Mouse (Mus musculus) liver, embryonic 14.5 days (tissue): ENCODE results near the gene Otop3. TPM values are rescaled to one million over a fixed set of nuclear protein-coding genes. Genes with fewer than 3 reads are reported as not detected.

ENCODE experiments used
- ATAC-seq: fragments of 200-750 bp; cut with Nextera tagmentation; 2 replicates; pipeline ENCODE4 v1.8.0; 2017; ENCODE audit warnings: moderate number of reproducible peaks, mild to moderate bottlenecking, moderate library complexity; ENCODE audit not compliant: insufficient read depth
- DNase-seq, 3 experiments: peaks; one replicate each; pipeline ENCODE4 v3.0.0-alpha.2; 2012 to 2013; ENCODE audit warnings: low read depth in 3 of 3, low spot score in 3 of 3
- H3K27ac ChIP-seq: fragments of 300-500 bp; sonication (generic); 2 replicates; pipeline ENCODE4 v1.5.1; 2014; ENCODE audit warnings: moderate library complexity, mild to moderate bottlenecking, control low read depth, inconsistent platforms
- H3K27me3 ChIP-seq: fragments of 300-500 bp; sonication (generic); 2 replicates; pipeline ENCODE4 v1.6.1; 2014; ENCODE audit warnings: mild to moderate bottlenecking, low read length, moderate library complexity; ENCODE audit not compliant: control insufficient read depth, insufficient read depth
- H3K36me3 ChIP-seq: fragments of 300-500 bp; sonication (generic); replicated peaks from 2 replicates; pipeline ENCODE4 v1.6.1; 2014; ENCODE audit warnings: low read depth; ENCODE audit not compliant: control insufficient read depth, insufficient read depth
- H3K4me1 ChIP-seq, 2 experiments: fragments of 200-500 bp in 1 of 2; fragments of 300-500 bp in 1 of 2; sonication (generic) in 1 of 2; replicated peaks; 2 replicates each; pipeline ENCODE4 v1.6.1; 2012 to 2014; ENCODE audit warnings: antibody characterized with exemption in 1 of 2, inconsistent platforms in 1 of 2, low read length in 1 of 2; ENCODE audit not compliant: control insufficient read depth in 2 of 2, insufficient read depth in 2 of 2
- H3K4me2 ChIP-seq: fragments of 300-500 bp; sonication (generic); 2 replicates; pipeline ENCODE4 v1.6.1; 2014; ENCODE audit warnings: low read depth, mild to moderate bottlenecking, control low read depth, moderate library complexity
- H3K4me3 ChIP-seq, 2 experiments: fragments of 200-500 bp in 1 of 2; fragments of 300-500 bp in 1 of 2; sonication (generic) in 1 of 2; 2 replicates each; pipeline ENCODE4 v1.5.1; 2012 to 2014; ENCODE audit warnings: low read depth in 2 of 2, low read length in 2 of 2, mild to moderate bottlenecking in 2 of 2, control low read depth in 1 of 2, inconsistent platforms in 1 of 2, moderate library complexity in 1 of 2; ENCODE audit not compliant: insufficient read depth in 1 of 2
- H3K9ac ChIP-seq: fragments of 300-500 bp; sonication (generic); replicated peaks from 2 replicates; pipeline ENCODE4 v1.6.1; 2014; ENCODE audit warnings: mild to moderate bottlenecking, control low read depth, moderate library complexity
- H3K9me3 ChIP-seq: fragments of 300-500 bp; sonication (generic); 2 replicates; pipeline ENCODE4 v1.6.1; 2016; ENCODE audit warnings: low read length, mixed read lengths; ENCODE audit not compliant: control insufficient read depth
- CTCF ChIP-seq: IDR thresholded peaks from 2 replicates; pipeline ENCODE4 v1.5.1; 2016; ENCODE audit warnings: antibody characterized with exemption, low read depth, control low read depth
- EP300 ChIP-seq: IDR thresholded peaks from 2 replicates; pipeline ENCODE4 v1.6.1; 2016; ENCODE audit warnings: antibody characterized with exemption, low read depth
- WGBS: fragments of 180-500 bp; shearing (Covaris S2); extraction: QIAGEN DNeasy Blood & Tissue Kit; methylation state at CpG from one replicate; pipeline ENCODE4 v1.1.7; 2014; ENCODE audit not compliant: insufficient replicate concordance; 5-methylcytosine and 5-hydroxymethylcytosine counted together
- polyA plus RNA-seq, 2 experiments: library from polyadenylated mRNA; depleted of rRNA in 1 of 2; stranded (reverse) in 1 of 2; unstranded in 1 of 2; fragments of >200 nt; fragmentation: Nextera tagmentation in 1 of 2; extraction: Ambion mirVana in 1 of 2; gene quantifications; 2 replicates each; pipeline versions ENCODE4 v1.2.1 to v1.2.3; 2012 to 2014

Gene Otop3
- polyA plus RNA-seq, 2 experiments, result not detected

GRCm38 (mm10) chr11:115295939-115296338, 38.6 kb upstream of the Otop3 start:
- no peak for TF ChIP-seq CTCF
- TF ChIP-seq EP300, result no peak
- WGBS, result 69% methylated on average over 11 of the region's 11 CpGs
- no peak for ATAC-seq
- Histone ChIP-seq H3K9me3 (no peaks in the 10 kb centered on the region), H3K4me3 (peak overlapping the region in 1 of 2 experiments; percentile 55; a peak in 1 of 4 replicates), H3K27ac (no peak overlapping the region), H3K4me1 (0 out of 4 replicates have a peak, but pooled peaks cover 0 to 2% of the 10 kb centered on the region in 2 experiments), H3K9ac (no peak overlapping the region), H3K36me3 (no peaks in the 10 kb centered on the region), H3K27me3 (peaks cover 16% of the 10 kb centered on the region), H3K4me2 (peak overlapping the region; percentile 45)
- no peak for DNase-seq

GRCm38 (mm10) chr11:115296471-115297210, 37.9 kb upstream of the Otop3 start:
- ATAC-seq (no peak), DNase-seq (no peak)
- peak overlapping the region; percentile 45 for H3K4me2 ChIP-seq
- 0 out of 4 replicates have a peak, but pooled peaks cover 0 to 2% of the 10 kb centered on the region in 2 experiments for H3K4me1 ChIP-seq
- WGBS, result 44% methylated on average over 21 of the region's 21 CpGs
- H3K27me3 ChIP-seq, result peaks cover 16% of the 10 kb centered on the region
- TF ChIP-seq CTCF, result no peak
- TF ChIP-seq EP300, result no peak
- no peaks in the 10 kb centered on the region for H3K9me3 ChIP-seq
- H3K27ac ChIP-seq, result no peak overlapping the region
- no peaks in the 10 kb centered on the region for H3K36me3 ChIP-seq
- H3K9ac ChIP-seq, result no peak overlapping the region
- H3K4me3 ChIP-seq, result peak overlapping the region; percentile 48 to 55

GRCm38 (mm10) chr11:115297214-115297826, 37.2 kb upstream of the Otop3 start, which contains the start of gene Fads6:
Gene Fads6, minus strand, starts transcription at chr11:115297663.
- no peak within 1 kb of the TSS for H3K9ac ChIP-seq
- no peak within 1 kb of the TSS for H3K27ac ChIP-seq
- DNase-seq (no peak), ATAC-seq (peak; percentile 63)
- H3K9me3 ChIP-seq, result no peaks in the 10 kb centered on the region
- H3K4me1 ChIP-seq, result no peaks in the 10 kb centered on the region
- H3K4me3 ChIP-seq, result peak within 1 kb of the TSS; percentile 48 to 55
- H3K27me3 ChIP-seq, result peaks cover 16% of the 10 kb centered on the region
- peak within 1 kb of the TSS; percentile 45 for H3K4me2 ChIP-seq
- WGBS, result 2% methylated on average over 43 of the region's 44 CpGs
- no peaks in the 10 kb centered on the region for H3K36me3 ChIP-seq
- TF ChIP-seq EP300, result no peak
- peak; percentile 54 for TF ChIP-seq CTCF

- no peak for DNase-seq
- H3K36me3 ChIP-seq, result no peaks in the 10 kb centered on the region
- H3K27ac ChIP-seq, result no peak overlapping the region
- no peak for ATAC-seq
- H3K4me2 ChIP-seq, result no peak overlapping the region
- H3K4me3 ChIP-seq, result no peak overlapping the region
- no peak for TF ChIP-seq CTCF
- TF ChIP-seq EP300, result no peak
- H3K4me1 ChIP-seq, result no peaks in the 10 kb centered on the region
- peaks cover 16% of the 10 kb centered on the region for H3K27me3 ChIP-seq
- no peak overlapping the region for H3K9ac ChIP-seq
- no peaks in the 10 kb centered on the region for H3K9me3 ChIP-seq
- WGBS, result 50% methylated on average over 8 of the region's 8 CpGs
Observed at GRCm38 (mm10) chr11:115298160-115298559, 36.4 kb upstream of the Otop3 start.

GRCm38 (mm10) chr11:115300745-115301144, 33.8 kb upstream of the Otop3 start:
- 66% methylated on average over 4 of the region's 4 CpGs for WGBS

More at GRCm38 (mm10) chr11:115300745-115301144, 33.8 kb upstream of the Otop3 start:
- peaks cover 16% of the 10 kb centered on the region for H3K27me3 ChIP-seq
- no peak overlapping the region for H3K4me2 ChIP-seq
- H3K9ac ChIP-seq, result no peak overlapping the region
- H3K4me3 ChIP-seq, result no peak overlapping the region
- H3K36me3 ChIP-seq, result no peaks in the 10 kb centered on the region
- H3K9me3 ChIP-seq, result no peaks in the 10 kb centered on the region
- no peak for ATAC-seq
- no peak overlapping the region for H3K27ac ChIP-seq
- no peak for DNase-seq
- no peaks in the 10 kb centered on the region for H3K4me1 ChIP-seq
- no peak for TF ChIP-seq EP300
- 0 out of 2 replicates have a peak, but pooled peaks have one; percentile 27 for TF ChIP-seq CTCF
